Mouse (Mus musculus): ENCODE data around the gene Pmvk. TPM values are rescaled to one million over a fixed set of nuclear protein-coding genes. Genes with fewer than 3 reads are reported as not detected.

The Pmvk gene
- polyA plus RNA-seq (2014; fragmentation: Nextera tagmentation; extraction: Ambion mirVana) = 106 and 132 TPM in 2 replicates

GRCm38 (mm10) chr3:89454401-89455177 lies at the start of gene Pmvk:
Gene Pmvk (plus strand): TSS chr3:89454541.
- no peak for DNase-seq
- no peaks in the 10 kb centered on the region for H3K9me3 ChIP-seq (ENCODE audit: control insufficient read depth, low read length)
- no peak within 1 kb of the TSS for H3K27ac ChIP-seq (replicated peaks; ENCODE audit: low read depth, low read length)
- no peak within 1 kb of the TSS for H3K9ac ChIP-seq (replicated peaks; ENCODE audit: low read length)
- 0 out of 2 replicates have a peak, but pooled peaks cover 1% of the 10 kb centered on the region for H3K4me1 ChIP-seq (ENCODE audit: control insufficient read depth, insufficient read depth, low read length)
- WGBS = 69% methylated on average over 10 of the region's 10 CpGs
- no peak within 1 kb of the TSS for H3K4me2 ChIP-seq (ENCODE audit: low read length)
- H3K4me3 ChIP-seq (replicated peaks; ENCODE audit: low read depth, low read length) = no peak within 1 kb of the TSS
- H3K36me3 ChIP-seq (ENCODE audit: control insufficient read depth, insufficient read depth, low read length) = no peaks in the 10 kb centered on the region
- ATAC-seq (ENCODE audit: low FRiP score, low TSS enrichment) = no peak
- H3K27me3 ChIP-seq (ENCODE audit: control insufficient read depth, insufficient read depth, low read length) = no peaks in the 10 kb centered on the region

- no peak overlapping the region for H3K27ac ChIP-seq (replicated peaks; ENCODE audit: low read depth, low read length)
- no peaks in the 10 kb centered on the region for H3K9me3 ChIP-seq (ENCODE audit: control insufficient read depth, low read length)
- no peak overlapping the region for H3K4me3 ChIP-seq (replicated peaks; ENCODE audit: low read depth, low read length)
- H3K4me2 ChIP-seq (ENCODE audit: low read length) = no peak overlapping the region
- peaks cover 42% of the 10 kb centered on the region for H3K36me3 ChIP-seq (ENCODE audit: control insufficient read depth, insufficient read depth, low read length)
- H3K27me3 ChIP-seq (ENCODE audit: control insufficient read depth, insufficient read depth, low read length) = no peaks in the 10 kb centered on the region
- WGBS = 96% methylated on average over 6 of the region's 6 CpGs
- DNase-seq = no peak
- no peak for ATAC-seq (ENCODE audit: low FRiP score, low TSS enrichment)
- no peak overlapping the region for H3K9ac ChIP-seq (replicated peaks; ENCODE audit: low read length)
- H3K4me1 ChIP-seq (ENCODE audit: control insufficient read depth, insufficient read depth, low read length) = peaks cover 7% of the 10 kb centered on the region
These were observed 47.5 kb upstream of the Pmvk start for GRCm38 (mm10) chr3:89406887-89407286.

GRCm38 (mm10) chr3:89408448-89408847 lies 45.9 kb upstream of the Pmvk start:
- H3K9me3 ChIP-seq (ENCODE audit: control insufficient read depth, low read length) = no peaks in the 10 kb centered on the region
- H3K36me3 ChIP-seq (ENCODE audit: control insufficient read depth, insufficient read depth, low read length) = peaks cover 27% of the 10 kb centered on the region
- no peak overlapping the region for H3K4me3 ChIP-seq (replicated peaks; ENCODE audit: low read depth, low read length)
- 63% methylated on average over 16 of the region's 16 CpGs for WGBS
- DNase-seq (no peak), ATAC-seq (ENCODE audit: low FRiP score, low TSS enrichment) (no peak)
- H3K9ac ChIP-seq (replicated peaks; ENCODE audit: low read length) = no peak overlapping the region
- peaks cover 7% of the 10 kb centered on the region for H3K4me1 ChIP-seq (ENCODE audit: control insufficient read depth, insufficient read depth, low read length)
- H3K27ac ChIP-seq (replicated peaks; ENCODE audit: low read depth, low read length) = no peak overlapping the region
- H3K27me3 ChIP-seq (ENCODE audit: control insufficient read depth, insufficient read depth, low read length) = no peaks in the 10 kb centered on the region
- no peak overlapping the region for H3K4me2 ChIP-seq (ENCODE audit: low read length)

GRCm38 (mm10) chr3:89409701-89410100 lies 44.6 kb upstream of the Pmvk start:
- Histone ChIP-seq H3K4me3 (replicated peaks; ENCODE audit: low read depth, low read length) (no peak overlapping the region), H3K27me3 (ENCODE audit: control insufficient read depth, insufficient read depth, low read length) (no peaks in the 10 kb centered on the region), H3K36me3 (ENCODE audit: control insufficient read depth, insufficient read depth, low read length) (peaks cover 16% of the 10 kb centered on the region), H3K4me2 (ENCODE audit: low read length) (no peak overlapping the region), H3K27ac (replicated peaks; ENCODE audit: low read depth, low read length) (no peak overlapping the region), H3K9me3 (ENCODE audit: control insufficient read depth, low read length) (no peaks in the 10 kb centered on the region), H3K4me1 (ENCODE audit: control insufficient read depth, insufficient read depth, low read length) (peaks cover 7% of the 10 kb centered on the region), H3K9ac (replicated peaks; ENCODE audit: low read length) (no peak overlapping the region)
- ATAC-seq (ENCODE audit: low FRiP score, low TSS enrichment) = no peak
- WGBS = 98% methylated on average over 3 of the region's 3 CpGs
- no peak for DNase-seq

GRCm38 (mm10) chr3:89410864-89411263 lies 43.5 kb upstream of the Pmvk start:
- Histone ChIP-seq H3K36me3 (ENCODE audit: control insufficient read depth, insufficient read depth, low read length) (peaks cover 11% of the 10 kb centered on the region), H3K4me1 (ENCODE audit: control insufficient read depth, insufficient read depth, low read length) (peaks cover 7% of the 10 kb centered on the region), H3K4me3 (replicated peaks; ENCODE audit: low read depth, low read length) (peak overlapping the region; percentile 40), H3K9me3 (ENCODE audit: control insufficient read depth, low read length) (no peaks in the 10 kb centered on the region), H3K27ac (replicated peaks; ENCODE audit: low read depth, low read length) (peak overlapping the region; percentile 68), H3K27me3 (ENCODE audit: control insufficient read depth, insufficient read depth, low read length) (no peaks in the 10 kb centered on the region), H3K9ac (replicated peaks; ENCODE audit: low read length) (peak overlapping the region; percentile 55), H3K4me2 (ENCODE audit: low read length) (peak overlapping the region; percentile 83)
- 82% methylated on average over 10 of the region's 10 CpGs for WGBS
- no peak for ATAC-seq (ENCODE audit: low FRiP score, low TSS enrichment)
- no peak for DNase-seq

- ATAC-seq (ENCODE audit: low FRiP score, low TSS enrichment) (peak; percentile 99), DNase-seq (peak; percentile 99)
- Histone ChIP-seq H3K9ac (replicated peaks; ENCODE audit: low read length) (peak within 1 kb of the TSS; percentile 55), H3K27me3 (ENCODE audit: control insufficient read depth, insufficient read depth, low read length) (no peaks in the 10 kb centered on the region), H3K4me2 (ENCODE audit: low read length) (peak within 1 kb of the TSS; percentile 83), H3K36me3 (ENCODE audit: control insufficient read depth, insufficient read depth, low read length) (peaks cover 14% of the 10 kb centered on the region), H3K4me1 (ENCODE audit: control insufficient read depth, insufficient read depth, low read length) (peaks cover 7% of the 10 kb centered on the region), H3K4me3 (replicated peaks; ENCODE audit: low read depth, low read length) (peak within 1 kb of the TSS; percentile 40), H3K9me3 (ENCODE audit: control insufficient read depth, low read length) (no peaks in the 10 kb centered on the region), H3K27ac (replicated peaks; ENCODE audit: low read depth, low read length) (peak within 1 kb of the TSS; percentile 68)
- 5% methylated on average over 28 of the region's 28 CpGs for WGBS
These were observed 42.6 kb upstream of the Pmvk start, which contains the start of gene Flad1 for GRCm38 (mm10) chr3:89411490-89412393. Gene Flad1 (minus strand): TSS chr3:89411870.

- Histone ChIP-seq H3K9ac (replicated peaks; ENCODE audit: low read length) (no peak overlapping the region), H3K27ac (replicated peaks; ENCODE audit: low read depth, low read length) (no peak overlapping the region), H3K9me3 (ENCODE audit: control insufficient read depth, low read length) (no peaks in the 10 kb centered on the region), H3K27me3 (ENCODE audit: control insufficient read depth, insufficient read depth, low read length) (no peaks in the 10 kb centered on the region), H3K36me3 (ENCODE audit: control insufficient read depth, insufficient read depth, low read length) (peaks cover 6% of the 10 kb centered on the region), H3K4me1 (ENCODE audit: control insufficient read depth, insufficient read depth, low read length) (peaks cover 16% of the 10 kb centered on the region), H3K4me3 (replicated peaks; ENCODE audit: low read depth, low read length) (no peak overlapping the region), H3K4me2 (ENCODE audit: low read length) (0 out of 2 replicates have a peak overlapping the region, but pooled peaks have one; percentile 4)
- ATAC-seq (ENCODE audit: low FRiP score, low TSS enrichment) (no peak), DNase-seq (no peak)
- WGBS = 93% methylated on average over 8 of the region's 8 CpGs
These were observed 38.2 kb upstream of the Pmvk start for GRCm38 (mm10) chr3:89416158-89416557.

- 32% methylated on average over 2 of the region's 2 CpGs for WGBS
These were observed 37.2 kb upstream of the Pmvk start for GRCm38 (mm10) chr3:89417131-89417530.

More at GRCm38 (mm10) chr3:89417131-89417530, 37.2 kb upstream of the Pmvk start:
- H3K4me2 ChIP-seq (ENCODE audit: low read length) = peak overlapping the region; percentile 93
- no peak overlapping the region; the same call in 1 of the 2 replicates for H3K9ac ChIP-seq (replicated peaks; ENCODE audit: low read length)
- peaks cover 21% of the 10 kb centered on the region for H3K4me1 ChIP-seq (ENCODE audit: control insufficient read depth, insufficient read depth, low read length)
- no peaks in the 10 kb centered on the region for H3K9me3 ChIP-seq (ENCODE audit: control insufficient read depth, low read length)
- no peak overlapping the region for H3K27ac ChIP-seq (replicated peaks; ENCODE audit: low read depth, low read length)
- DNase-seq = no peak
- H3K36me3 ChIP-seq (ENCODE audit: control insufficient read depth, insufficient read depth, low read length) = peaks cover 6% of the 10 kb centered on the region
- peak overlapping the region; percentile 56 for H3K4me3 ChIP-seq (replicated peaks; ENCODE audit: low read depth, low read length)
- no peak for ATAC-seq (ENCODE audit: low FRiP score, low TSS enrichment)
- H3K27me3 ChIP-seq (ENCODE audit: control insufficient read depth, insufficient read depth, low read length) = no peaks in the 10 kb centered on the region
